Mouse (Mus musculus): ENCODE measurements around the gene Ltbp2. TPM values are rescaled to one million over a fixed set of nuclear protein-coding genes. Genes with fewer than 3 reads are reported as not detected.

Ltbp2 gene
- polyA plus RNA-seq, 1 experiment from 2014 or later, result 0.09 TPM

- Histone ChIP-seq H3K4me1 (replicated peaks; ENCODE audit: control insufficient read depth, insufficient read depth, low read length) (no peaks in the 10 kb centered on the region), H3K4me2 (replicated peaks; ENCODE audit: low read depth, low read length) (no peak overlapping the region), H3K27me3 (ENCODE audit: control insufficient read depth, insufficient read depth, low read length) (no peaks in the 10 kb centered on the region), H3K9ac (ENCODE audit: low read depth, low read length) (no peak overlapping the region), H3K36me3 (ENCODE audit: control insufficient read depth, insufficient read depth, low read length) (no peaks in the 10 kb centered on the region), H3K9me3 (ENCODE audit: control insufficient read depth, low read length) (no peaks in the 10 kb centered on the region), H3K4me3 (ENCODE audit: low read depth, low read length) (no peak overlapping the region), H3K27ac (ENCODE audit: low read depth, low read length) (no peak overlapping the region)
- no peak for DNase-seq (ENCODE audit: low spot score)
- 79% methylated on average over 5 of the region's 5 CpGs for WGBS
- no peak for ATAC-seq (ENCODE audit: low FRiP score)
These were observed 40.7 kb downstream of the Ltbp2 start for GRCm38 (mm10) chr12:84835626-84836025.

- H3K4me1 ChIP-seq (replicated peaks; ENCODE audit: control insufficient read depth, insufficient read depth, low read length), result no peaks in the 10 kb centered on the region
- H3K4me3 ChIP-seq (ENCODE audit: low read depth, low read length), result no peak overlapping the region
- WGBS, result 89% methylated on average over 4 of the region's 4 CpGs
- no peak overlapping the region for H3K4me2 ChIP-seq (replicated peaks; ENCODE audit: low read depth, low read length)
- no peaks in the 10 kb centered on the region for H3K9me3 ChIP-seq (ENCODE audit: control insufficient read depth, low read length)
- no peaks in the 10 kb centered on the region for H3K27me3 ChIP-seq (ENCODE audit: control insufficient read depth, insufficient read depth, low read length)
- DNase-seq (ENCODE audit: low spot score) (no peak), ATAC-seq (ENCODE audit: low FRiP score) (no peak)
- H3K27ac ChIP-seq (ENCODE audit: low read depth, low read length), result no peak overlapping the region
- H3K9ac ChIP-seq (ENCODE audit: low read depth, low read length), result no peak overlapping the region
- no peaks in the 10 kb centered on the region for H3K36me3 ChIP-seq (ENCODE audit: control insufficient read depth, insufficient read depth, low read length)
These were observed 41.6 kb downstream of the Ltbp2 start for GRCm38 (mm10) chr12:84834773-84835172.

- Histone ChIP-seq H3K4me2 (replicated peaks; ENCODE audit: low read depth, low read length) (no peak overlapping the region), H3K4me1 (replicated peaks; ENCODE audit: control insufficient read depth, insufficient read depth, low read length) (no peaks in the 10 kb centered on the region), H3K9me3 (ENCODE audit: control insufficient read depth, low read length) (no peaks in the 10 kb centered on the region), H3K36me3 (ENCODE audit: control insufficient read depth, insufficient read depth, low read length) (no peaks in the 10 kb centered on the region), H3K4me3 (ENCODE audit: low read depth, low read length) (no peak overlapping the region), H3K9ac (ENCODE audit: low read depth, low read length) (no peak overlapping the region), H3K27me3 (ENCODE audit: control insufficient read depth, insufficient read depth, low read length) (no peaks in the 10 kb centered on the region), H3K27ac (ENCODE audit: low read depth, low read length) (no peak overlapping the region)
- DNase-seq (ENCODE audit: low spot score) (no peak), ATAC-seq (ENCODE audit: low FRiP score) (no peak)
- 83% methylated on average over 10 of the region's 10 CpGs for WGBS
These were observed 44.7 kb downstream of the Ltbp2 start for GRCm38 (mm10) chr12:84831648-84832047.

- Histone ChIP-seq H3K4me3 (ENCODE audit: low read depth, low read length) (no peak overlapping the region), H3K4me2 (replicated peaks; ENCODE audit: low read depth, low read length) (no peak overlapping the region), H3K27me3 (ENCODE audit: control insufficient read depth, insufficient read depth, low read length) (no peaks in the 10 kb centered on the region), H3K9me3 (ENCODE audit: control insufficient read depth, low read length) (no peaks in the 10 kb centered on the region), H3K4me1 (replicated peaks; ENCODE audit: control insufficient read depth, insufficient read depth, low read length) (no peaks in the 10 kb centered on the region), H3K36me3 (ENCODE audit: control insufficient read depth, insufficient read depth, low read length) (no peaks in the 10 kb centered on the region), H3K27ac (ENCODE audit: low read depth, low read length) (no peak overlapping the region), H3K9ac (ENCODE audit: low read depth, low read length) (no peak overlapping the region)
- WGBS, result 80% methylated on average over 5 of the region's 5 CpGs
- DNase-seq (ENCODE audit: low spot score) (no peak), ATAC-seq (ENCODE audit: low FRiP score) (no peak)
These were observed 45.2 kb downstream of the Ltbp2 start for GRCm38 (mm10) chr12:84831141-84831540.

GRCm38 (mm10) chr12:84830438-84830837 lies 45.9 kb downstream of the Ltbp2 start:
- no peaks in the 10 kb centered on the region for H3K9me3 ChIP-seq (ENCODE audit: control insufficient read depth, low read length)
- H3K4me2 ChIP-seq (replicated peaks; ENCODE audit: low read depth, low read length), result no peak overlapping the region
- no peak for ATAC-seq (ENCODE audit: low FRiP score)
- DNase-seq (ENCODE audit: low spot score), result no peak
- no peak overlapping the region for H3K9ac ChIP-seq (ENCODE audit: low read depth, low read length)
- H3K4me3 ChIP-seq (ENCODE audit: low read depth, low read length), result no peak overlapping the region
- no peaks in the 10 kb centered on the region for H3K4me1 ChIP-seq (replicated peaks; ENCODE audit: control insufficient read depth, insufficient read depth, low read length)
- WGBS, result 82% methylated on average over 5 of the region's 5 CpGs
- H3K27ac ChIP-seq (ENCODE audit: low read depth, low read length), result no peak overlapping the region
- no peaks in the 10 kb centered on the region for H3K36me3 ChIP-seq (ENCODE audit: control insufficient read depth, insufficient read depth, low read length)
- no peaks in the 10 kb centered on the region for H3K27me3 ChIP-seq (ENCODE audit: control insufficient read depth, insufficient read depth, low read length)

- no peak for DNase-seq (ENCODE audit: low spot score)
- ATAC-seq (ENCODE audit: low FRiP score), result no peak
- WGBS, result 78% methylated on average over 10 of the region's 10 CpGs
- Histone ChIP-seq H3K27me3 (ENCODE audit: control insufficient read depth, insufficient read depth, low read length) (no peaks in the 10 kb centered on the region), H3K4me2 (replicated peaks; ENCODE audit: low read depth, low read length) (no peak overlapping the region), H3K4me3 (ENCODE audit: low read depth, low read length) (no peak overlapping the region), H3K27ac (ENCODE audit: low read depth, low read length) (no peak overlapping the region), H3K9ac (ENCODE audit: low read depth, low read length) (no peak overlapping the region), H3K4me1 (replicated peaks; ENCODE audit: control insufficient read depth, insufficient read depth, low read length) (no peaks in the 10 kb centered on the region), H3K9me3 (ENCODE audit: control insufficient read depth, low read length) (no peaks in the 10 kb centered on the region), H3K36me3 (ENCODE audit: control insufficient read depth, insufficient read depth, low read length) (no peaks in the 10 kb centered on the region)
These were observed 46.4 kb downstream of the Ltbp2 start for GRCm38 (mm10) chr12:84829913-84830312.

GRCm38 (mm10) chr12:84829109-84829724 lies 47.1 kb downstream of the Ltbp2 start:
- DNase-seq (ENCODE audit: low spot score), result no peak
- H3K4me1 ChIP-seq (replicated peaks; ENCODE audit: control insufficient read depth, insufficient read depth, low read length), result no peaks in the 10 kb centered on the region
- H3K27ac ChIP-seq (ENCODE audit: low read depth, low read length), result no peak overlapping the region
- H3K4me2 ChIP-seq (replicated peaks; ENCODE audit: low read depth, low read length), result no peak overlapping the region
- H3K9me3 ChIP-seq (ENCODE audit: control insufficient read depth, low read length), result no peaks in the 10 kb centered on the region
- no peak overlapping the region for H3K4me3 ChIP-seq (ENCODE audit: low read depth, low read length)
- H3K27me3 ChIP-seq (ENCODE audit: control insufficient read depth, insufficient read depth, low read length), result no peaks in the 10 kb centered on the region
- H3K36me3 ChIP-seq (ENCODE audit: control insufficient read depth, insufficient read depth, low read length), result no peaks in the 10 kb centered on the region
- 83% methylated on average over 20 of the region's 20 CpGs for WGBS
- no peak overlapping the region for H3K9ac ChIP-seq (ENCODE audit: low read depth, low read length)
- ATAC-seq (ENCODE audit: low FRiP score), result no peak

GRCm38 (mm10) chr12:84827384-84827933 lies 48.9 kb downstream of the Ltbp2 start:
- 77% methylated on average over 8 of the region's 8 CpGs for WGBS
- Histone ChIP-seq H3K4me1 (replicated peaks; ENCODE audit: control insufficient read depth, insufficient read depth, low read length) (no peaks in the 10 kb centered on the region), H3K9ac (ENCODE audit: low read depth, low read length) (no peak overlapping the region), H3K36me3 (ENCODE audit: control insufficient read depth, insufficient read depth, low read length) (no peaks in the 10 kb centered on the region), H3K27me3 (ENCODE audit: control insufficient read depth, insufficient read depth, low read length) (no peaks in the 10 kb centered on the region), H3K27ac (ENCODE audit: low read depth, low read length) (no peak overlapping the region), H3K4me3 (ENCODE audit: low read depth, low read length) (no peak overlapping the region), H3K4me2 (replicated peaks; ENCODE audit: low read depth, low read length) (no peak overlapping the region), H3K9me3 (ENCODE audit: control insufficient read depth, low read length) (no peaks in the 10 kb centered on the region)
- DNase-seq (ENCODE audit: low spot score), result no peak
- ATAC-seq (ENCODE audit: low FRiP score), result no peak

GRCm38 (mm10) chr12:84824203-84824602 lies 52.1 kb downstream of the Ltbp2 start:
- H3K4me2 ChIP-seq (replicated peaks; ENCODE audit: low read depth, low read length), result no peak overlapping the region
- H3K9ac ChIP-seq (ENCODE audit: low read depth, low read length), result no peak overlapping the region
- no peaks in the 10 kb centered on the region for H3K9me3 ChIP-seq (ENCODE audit: control insufficient read depth, low read length)
- H3K27ac ChIP-seq (ENCODE audit: low read depth, low read length), result no peak overlapping the region
- H3K4me1 ChIP-seq (replicated peaks; ENCODE audit: control insufficient read depth, insufficient read depth, low read length), result no peaks in the 10 kb centered on the region
- H3K27me3 ChIP-seq (ENCODE audit: control insufficient read depth, insufficient read depth, low read length), result no peaks in the 10 kb centered on the region
- 70% methylated on average over 5 of the region's 5 CpGs for WGBS
- no peak overlapping the region for H3K4me3 ChIP-seq (ENCODE audit: low read depth, low read length)
- H3K36me3 ChIP-seq (ENCODE audit: control insufficient read depth, insufficient read depth, low read length), result no peaks in the 10 kb centered on the region
- ATAC-seq (ENCODE audit: low FRiP score), result no peak
- no peak for DNase-seq (ENCODE audit: low spot score)
